Mouse (Mus musculus) neural tube, embryonic 13.5 days (tissue): Measurements from ENCODE around the gene Eps8. TPM values are rescaled to one million over a fixed set of nuclear protein-coding genes. Genes with fewer than 3 reads are reported as not detected.
"Not testable (repeated sequence)": the region's sequence is repeated elsewhere in the genome, so short reads cannot be mapped to it uniquely, and the experiment has no call there.

Source experiments
- ATAC-seq: fragments of 200-750 bp; cut with Nextera tagmentation; 2 replicates; pipeline ENCODE4 v1.8.0; 2017; ENCODE audit warnings: low read depth, mild to moderate bottlenecking, moderate TSS enrichment, moderate library complexity
- H3K27ac ChIP-seq: fragments of 300-500 bp; sonication (generic); replicated peaks from 2 replicates; pipeline ENCODE4 v1.5.1; 2015; ENCODE audit warnings: moderate library complexity, mild to moderate bottlenecking, inconsistent platforms
- H3K27me3 ChIP-seq: fragments of 300-500 bp; sonication (generic); 2 replicates; pipeline ENCODE4 v1.6.1; 2015; ENCODE audit warnings: mild to moderate bottlenecking, inconsistent platforms
- H3K36me3 ChIP-seq: fragments of 300-500 bp; sonication (generic); 2 replicates; pipeline ENCODE4 v1.6.1; 2015; ENCODE audit warnings: mild to moderate bottlenecking, inconsistent platforms
- H3K4me1 ChIP-seq: fragments of 300-500 bp; sonication (generic); replicated peaks from 2 replicates; pipeline ENCODE4 v1.6.1; 2015; ENCODE audit warnings: inconsistent platforms
- H3K4me2 ChIP-seq: fragments of 300-500 bp; sonication (generic); 2 replicates; pipeline ENCODE4 v1.6.1; 2015; ENCODE audit warnings: inconsistent platforms, mild to moderate bottlenecking, moderate library complexity
- H3K4me3 ChIP-seq: fragments of 300-500 bp; sonication (generic); 2 replicates; pipeline ENCODE4 v1.5.1; 2015; ENCODE audit warnings: mild to moderate bottlenecking, inconsistent platforms
- H3K9ac ChIP-seq: fragments of 300-500 bp; sonication (generic); 2 replicates; pipeline ENCODE4 v1.6.1; 2015; ENCODE audit warnings: moderate library complexity, mild to moderate bottlenecking, inconsistent platforms
- H3K9me3 ChIP-seq: fragments of 300-500 bp; sonication (generic); 2 replicates; pipeline ENCODE4 v1.6.1; 2016; ENCODE audit warnings: inconsistent platforms
- WGBS: fragments of 180-500 bp; shearing (Covaris S2); methylation state at CpG from one replicate; pipeline ENCODE4 v1.1.7; 2015; 5-methylcytosine and 5-hydroxymethylcytosine counted together
- polyA plus RNA-seq: library from polyadenylated mRNA; unstranded; fragments of >200 nt; fragmentation: Nextera tagmentation; extraction: Ambion mirVana; gene quantifications from 2 replicates; pipeline ENCODE4 v1.2.1, GENCODE M21; 2015

Gene Eps8
- polyA plus RNA-seq, 1 experiment from 2014 or later, result 10.8 TPM

GRCm38 (mm10) chr6:137446116-137446515 is 208.6 kb downstream of the Eps8 start:
- not testable (repeated sequence) for ATAC-seq, H3K9me3 ChIP-seq, H3K4me3 ChIP-seq, H3K4me1 ChIP-seq, H3K9ac ChIP-seq, H3K27ac ChIP-seq, H3K4me2 ChIP-seq, H3K27me3 ChIP-seq
- 73% methylated on average over 7 of the region's 7 CpGs for WGBS
- peaks cover 35% of the 10 kb centered on the region for H3K36me3 ChIP-seq

DNA sequence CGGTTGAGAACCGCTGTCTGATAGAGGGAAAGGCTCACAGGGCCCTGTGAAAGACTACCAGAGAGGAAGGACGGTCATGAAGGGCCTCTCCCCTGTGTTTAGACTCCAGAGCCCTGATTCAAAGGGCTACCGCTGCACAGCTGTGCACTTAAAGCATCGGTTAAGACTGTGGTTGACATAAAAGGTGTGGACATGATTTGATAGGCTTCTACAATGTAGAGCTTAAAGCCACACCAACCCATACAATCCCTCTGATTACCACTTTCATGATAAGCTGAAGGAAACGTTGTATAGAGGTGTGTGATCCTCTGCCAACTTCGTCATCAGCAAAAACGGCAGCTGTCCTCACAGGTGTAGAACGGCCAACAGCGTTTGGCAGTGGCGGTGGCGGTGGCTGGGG is 211.6 kb downstream of the Eps8 start:
- Histone ChIP-seq H3K36me3 (peaks cover 30% of the 10 kb centered on the region), H3K27me3 (peaks cover 15% of the 10 kb centered on the region), H3K4me2 (no peak overlapping the region), H3K9me3 (no peaks in the 10 kb centered on the region), H3K27ac (no peak overlapping the region), H3K9ac (no peak overlapping the region), H3K4me1 (peaks cover 2% of the 10 kb centered on the region), H3K4me3 (no peak overlapping the region)
- no peak for ATAC-seq
- 95% methylated on average over 12 of the region's 12 CpGs for whole genome bisulfite sequencing

DNA sequence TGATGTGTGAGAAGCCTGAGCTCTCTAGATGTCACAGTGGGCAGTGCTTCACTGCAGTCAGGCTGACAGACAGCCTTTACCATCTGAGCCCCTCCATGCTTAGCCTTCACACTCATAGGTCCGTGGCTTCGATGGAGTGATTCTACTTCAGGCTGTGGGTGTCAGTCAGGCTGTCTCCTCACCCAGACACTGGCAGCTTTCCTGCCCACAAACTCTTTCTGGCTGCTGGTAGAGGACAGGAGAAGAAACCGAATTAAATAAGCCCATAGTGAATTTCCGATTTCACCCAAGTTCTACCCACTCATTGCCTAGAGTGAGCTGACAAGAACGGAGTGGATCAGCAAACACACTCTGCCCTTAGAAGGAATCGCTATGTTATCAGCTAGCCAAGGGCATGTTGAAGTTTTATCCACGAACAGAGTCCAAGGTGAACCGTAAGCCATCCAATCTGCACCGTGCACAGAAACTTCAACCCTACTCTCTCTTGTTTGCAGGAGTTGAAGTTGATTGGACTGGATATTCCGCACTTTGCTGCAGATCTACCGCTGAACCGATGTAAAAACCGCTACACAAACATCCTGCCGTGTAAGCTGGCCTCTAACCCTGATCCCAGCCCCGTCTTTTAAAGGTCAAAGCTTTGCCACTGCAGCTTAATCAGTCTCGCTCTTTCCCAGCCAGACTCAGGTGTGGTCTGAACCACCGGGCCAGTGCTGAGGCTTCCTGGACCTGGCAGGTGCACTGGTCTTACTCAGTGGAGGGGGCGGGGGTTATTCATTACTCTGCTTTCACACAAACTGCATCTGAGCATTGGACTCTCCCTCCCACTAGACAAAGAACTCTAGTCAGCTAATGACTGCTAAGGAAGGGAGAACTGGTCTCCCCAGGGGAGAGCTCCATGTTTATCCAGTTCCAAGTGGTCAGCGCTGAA is 213.9 kb downstream of the Eps8 start:
- Histone ChIP-seq H3K9ac (no peak overlapping the region), H3K4me1 (peaks cover 18% of the 10 kb centered on the region), H3K36me3 (peaks cover 30% of the 10 kb centered on the region), H3K27ac (no peak overlapping the region), H3K4me3 (no peak overlapping the region), H3K4me2 (no peak overlapping the region), H3K27me3 (peaks cover 15% of the 10 kb centered on the region), H3K9me3 (no peaks in the 10 kb centered on the region)
- ATAC-seq, result no peak
- 88% methylated on average over 19 of the region's 19 CpGs for WGBS

DNA sequence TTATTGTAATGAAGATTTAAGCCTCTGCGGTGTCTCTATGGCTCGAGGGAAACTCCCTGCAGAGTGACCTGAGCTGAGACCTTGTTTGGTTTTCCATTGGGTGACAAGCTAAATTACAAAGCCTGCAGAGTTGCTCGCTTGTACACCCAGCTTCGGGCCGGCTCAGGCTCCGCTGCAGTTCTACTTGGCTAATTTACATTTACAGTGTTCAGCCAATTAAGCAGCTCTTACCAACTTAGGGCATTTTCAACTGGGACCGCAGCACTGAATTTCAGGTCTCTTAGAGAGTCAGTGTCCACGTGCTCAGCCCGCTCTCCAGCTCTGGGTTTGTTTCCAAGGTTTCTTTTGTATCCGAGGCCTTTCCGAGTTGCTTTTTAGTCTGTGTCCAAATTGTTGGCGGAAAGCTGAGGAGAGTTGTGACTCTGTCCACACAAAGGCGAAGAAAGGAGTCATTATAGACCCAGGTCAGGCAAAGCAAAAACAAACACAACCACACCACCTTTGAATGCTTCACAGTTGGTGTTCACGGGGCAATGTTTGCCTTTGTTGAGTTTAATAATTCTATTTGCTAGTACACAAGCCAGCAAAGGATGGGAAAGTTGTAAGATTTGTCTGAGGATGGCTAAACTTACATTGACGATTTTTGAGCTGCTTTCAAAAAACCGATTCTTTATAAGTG is 216.6 kb downstream of the Eps8 start:
- Histone ChIP-seq H3K4me2 (no peak overlapping the region), H3K27ac (no peak overlapping the region; the same call in 1 of the 2 replicates)
- WGBS, result 10% methylated on average over 16 of the region's 16 CpGs

GRCm38 (mm10) chr6:137437486-137437885 is 217.2 kb downstream of the Eps8 start:
- Histone ChIP-seq H3K9me3 (no peaks in the 10 kb centered on the region), H3K4me2 (no peak overlapping the region), H3K36me3 (peaks cover 7% of the 10 kb centered on the region), H3K27me3 (peaks cover 15% of the 10 kb centered on the region), H3K27ac (no peak overlapping the region; the same call in 1 of the 2 replicates), H3K9ac (no peak overlapping the region), H3K4me1 (peaks cover 27% of the 10 kb centered on the region), H3K4me3 (no peak overlapping the region)
- peak; percentile 41 for ATAC-seq
- 40% methylated on average over 4 of the region's 4 CpGs for WGBS

More for the DNA sequence above, 216.6 kb downstream of the Eps8 start:
- no peaks in the 10 kb centered on the region for H3K9me3 ChIP-seq
- H3K9ac ChIP-seq, result no peak overlapping the region
- H3K4me1 ChIP-seq, result peaks cover 27% of the 10 kb centered on the region
- peaks cover 13% of the 10 kb centered on the region for H3K36me3 ChIP-seq
- peak; percentile 86 for ATAC-seq
- no peak overlapping the region for H3K4me3 ChIP-seq
- H3K27me3 ChIP-seq, result peaks cover 15% of the 10 kb centered on the region

- H3K27me3 ChIP-seq, result no peaks in the 10 kb centered on the region
- no peak overlapping the region for H3K4me2 ChIP-seq
- ATAC-seq, result peak; percentile 61; the same call in 1 of the 2 replicates
- no peak overlapping the region for H3K4me3 ChIP-seq
- peaks cover 10% of the 10 kb centered on the region for H3K36me3 ChIP-seq
- H3K9ac ChIP-seq, result no peak overlapping the region
- H3K9me3 ChIP-seq, result no peaks in the 10 kb centered on the region
- peak overlapping the region; percentile 28; the same call in 1 of the 2 replicates for H3K27ac ChIP-seq
- H3K4me1 ChIP-seq, result peaks cover 27% of the 10 kb centered on the region
- 42% methylated on average over 14 of the region's 14 CpGs for WGBS
Observed at GRCm38 (mm10) chr6:137433521-137434137, 221.0 kb downstream of the Eps8 start.

Other genes starting within 250 kb of the Eps8 start
- gene Strap, start 80.2 kb upstream of the Eps8 start, polyA plus RNA-seq, result 175 and 185 TPM in 2 replicates
- 17.3 and 18.8 TPM in 2 replicates for gene Dera, start 99.7 kb upstream of the Eps8 start, polyA plus RNA-seq